Mouse (Mus musculus) heart, postnatal 0 days (tissue): Measurements from ENCODE around the gene Dnpep.

ENCODE experiments used
- CTCF ChIP-seq: IDR thresholded peaks from 2 replicates; pipeline ENCODE4 v1.5.1; 2016; ENCODE audit warnings: antibody characterized with exemption, control low read depth, low read depth
- EP300 ChIP-seq: IDR thresholded peaks from 2 replicates; pipeline ENCODE4 v1.6.1; 2016; ENCODE audit warnings: antibody characterized with exemption, low read depth

- TF ChIP-seq EP300 (no peak), CTCF (no peak)
Measured at GRCm38 (mm10) chr1:75340519-75340918, 22.7 kb upstream of the Dnpep start.
